Mouse (Mus musculus) heart, embryonic 15.5 days (tissue): ENCODE data around the gene Aqp3. TPM values are rescaled to one million over a fixed set of nuclear protein-coding genes. Genes with fewer than 3 reads are reported as not detected.
A peak's percentile ranks its signal among the peaks of the same experiment; 100 is the strongest.
"Not testable (repeated sequence)": the region's sequence is repeated elsewhere in the genome, so short reads cannot be mapped to it uniquely, and the experiment has no call there.

Experiments used
- ATAC-seq: fragments of 200-750 bp; cut with Nextera tagmentation; replicated peaks from 2 replicates; pipeline ENCODE4 v1.8.0; 2017; ENCODE audit warnings: low read depth, moderate TSS enrichment; ENCODE audit not compliant: insufficient number of reproducible peaks, insufficient read depth, low FRiP score
- H3K27ac ChIP-seq: fragments of 300-500 bp; sonication (generic); 2 replicates; pipeline ENCODE4 v1.5.1; 2015; ENCODE audit warnings: mild to moderate bottlenecking, inconsistent platforms
- H3K27me3 ChIP-seq: fragments of 300-500 bp; sonication (generic); 2 replicates; pipeline ENCODE4 v1.6.1; 2015; ENCODE audit warnings: inconsistent platforms
- H3K36me3 ChIP-seq: fragments of 300-500 bp; sonication (generic); 2 replicates; pipeline ENCODE4 v1.6.1; 2015; ENCODE audit warnings: mild to moderate bottlenecking, inconsistent platforms
- H3K4me1 ChIP-seq: fragments of 300-500 bp; sonication (generic); replicated peaks from 2 replicates; pipeline ENCODE4 v1.6.1; 2015; ENCODE audit warnings: inconsistent platforms
- H3K4me2 ChIP-seq: fragments of 300-500 bp; sonication (generic); 2 replicates; pipeline ENCODE4 v1.6.1; 2015; ENCODE audit warnings: inconsistent platforms, mild to moderate bottlenecking, moderate library complexity
- H3K4me3 ChIP-seq: fragments of 300-500 bp; sonication (generic); 2 replicates; pipeline ENCODE4 v1.5.1; 2015; ENCODE audit warnings: mild to moderate bottlenecking, inconsistent platforms
- H3K9ac ChIP-seq: fragments of 300-500 bp; sonication (generic); 2 replicates; pipeline ENCODE4 v1.6.1; 2015; ENCODE audit warnings: mild to moderate bottlenecking, inconsistent platforms
- H3K9me3 ChIP-seq: fragments of 300-500 bp; sonication (generic); replicated peaks from 2 replicates; pipeline ENCODE4 v1.6.1; 2016; ENCODE audit warnings: inconsistent platforms
- WGBS: fragments of 180-500 bp; shearing (Covaris S2); methylation state at CpG from one replicate; pipeline ENCODE4 v1.1.7; 2015; ENCODE audit warnings: mixed read lengths; 5-methylcytosine and 5-hydroxymethylcytosine counted together
- polyA plus RNA-seq: library from polyadenylated mRNA; unstranded; fragments of >200 nt; fragmentation: Nextera tagmentation; extraction: Ambion mirVana; gene quantifications from 2 replicates; pipeline ENCODE4 v1.2.1, GENCODE M21; 2015

The Aqp3 gene
- polyA plus RNA-seq, 1 experiment from 2014 or later: 0.49 TPM

DNA sequence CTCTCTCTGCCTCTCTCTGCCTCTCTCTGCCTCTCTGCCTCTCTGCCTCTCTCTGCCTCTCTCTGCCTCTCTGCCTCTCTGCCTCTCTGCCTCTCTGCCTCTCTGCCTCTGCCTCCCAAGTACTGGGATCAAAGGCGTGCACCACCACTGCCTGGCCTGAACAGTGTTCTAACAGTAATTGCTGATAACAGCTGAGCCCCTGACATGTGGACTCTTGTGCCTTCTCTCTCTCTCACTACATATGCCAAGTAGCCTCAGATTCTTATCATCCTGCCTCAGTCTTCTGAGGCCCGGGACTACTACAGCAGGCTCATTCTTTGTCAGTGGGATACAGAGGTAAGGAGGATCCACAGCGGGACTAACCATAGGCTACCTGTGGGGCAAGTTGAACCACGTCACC lies 15.2 kb downstream of the Aqp3 start:
- WGBS: 35% methylated on average over 4 of the region's 4 CpGs
- not testable (repeated sequence) for H3K4me2 ChIP-seq, H3K4me1 ChIP-seq, H3K9ac ChIP-seq, H3K27me3 ChIP-seq, H3K4me3 ChIP-seq, H3K27ac ChIP-seq, H3K36me3 ChIP-seq, H3K9me3 ChIP-seq, ATAC-seq

DNA sequence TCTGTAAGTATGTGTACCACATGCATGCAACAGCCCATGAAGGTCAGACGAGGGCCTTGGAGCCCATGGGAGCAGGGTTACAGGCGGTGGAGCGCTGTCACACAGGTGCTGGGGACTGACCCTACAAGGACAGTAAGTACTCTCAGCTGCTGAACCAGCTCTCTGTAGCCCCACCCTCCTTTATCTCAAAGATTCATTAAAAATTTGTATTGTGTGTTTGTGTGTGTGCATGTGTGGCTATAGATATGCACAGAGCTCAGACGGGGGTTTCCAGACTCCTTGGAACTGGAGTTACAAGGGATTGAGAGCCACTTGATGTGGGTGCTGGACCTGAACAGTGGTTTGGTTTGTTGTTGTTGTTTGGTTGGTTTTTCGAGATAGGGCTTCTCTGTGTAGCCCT lies 16.2 kb downstream of the Aqp3 start:
- WGBS: 86% methylated on average over 5 of the region's 5 CpGs
- H3K27me3 ChIP-seq: no peaks in the 10 kb centered on the region
- H3K4me3 ChIP-seq: no peak overlapping the region
- no peak overlapping the region for H3K9ac ChIP-seq
- no peaks in the 10 kb centered on the region for H3K9me3 ChIP-seq
- no peak overlapping the region for H3K27ac ChIP-seq
- no peaks in the 10 kb centered on the region for H3K4me1 ChIP-seq
- no peak overlapping the region for H3K4me2 ChIP-seq
- H3K36me3 ChIP-seq: no peaks in the 10 kb centered on the region
- no peak for ATAC-seq

DNA sequence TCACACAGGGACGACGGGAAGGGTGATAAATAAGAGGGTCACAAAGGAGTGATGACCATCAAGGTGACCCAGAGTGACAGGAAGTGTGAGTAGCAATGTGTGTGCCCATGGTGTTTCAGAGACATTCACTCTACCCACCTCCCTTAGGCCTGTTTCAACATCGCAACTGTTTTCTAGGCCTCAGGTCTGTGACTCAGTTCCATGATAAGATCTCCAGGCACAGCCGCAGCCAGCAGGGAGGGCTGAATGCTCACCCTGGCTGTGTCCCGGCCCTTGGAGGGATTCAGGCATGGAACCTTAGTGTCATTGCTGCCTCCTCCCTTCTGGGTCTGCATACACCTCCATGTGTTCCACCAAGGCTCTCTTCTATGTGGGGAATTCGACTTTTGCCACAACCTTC lies 19.3 kb downstream of the Aqp3 start:
- no peaks in the 10 kb centered on the region for H3K4me1 ChIP-seq
- H3K9ac ChIP-seq: no peak overlapping the region
- no peak for ATAC-seq
- H3K27me3 ChIP-seq: no peaks in the 10 kb centered on the region
- no peak overlapping the region for H3K4me3 ChIP-seq
- WGBS: 40% methylated on average over 6 of the region's 6 CpGs
- H3K36me3 ChIP-seq: no peaks in the 10 kb centered on the region
- no peaks in the 10 kb centered on the region for H3K9me3 ChIP-seq
- no peak overlapping the region for H3K4me2 ChIP-seq
- no peak overlapping the region for H3K27ac ChIP-seq

DNA sequence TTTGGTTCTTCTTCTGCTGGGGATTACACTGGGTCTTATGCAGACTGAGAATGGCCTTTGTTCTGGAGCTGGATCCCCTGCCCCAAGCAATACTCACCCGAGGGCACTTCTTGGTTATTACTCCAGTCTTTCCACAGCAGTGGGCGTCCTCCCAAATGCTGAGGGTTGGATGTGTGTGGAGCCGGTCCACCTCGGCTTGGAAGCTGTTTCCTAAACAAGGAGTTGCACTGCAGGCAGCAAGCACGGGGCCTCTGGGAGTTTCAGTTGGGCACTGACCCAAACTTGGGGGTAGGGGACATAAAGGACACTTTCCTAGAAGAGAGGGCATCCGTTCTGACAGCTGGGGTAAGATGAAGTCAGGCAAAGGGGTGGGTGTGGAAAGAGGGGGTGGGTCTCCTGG lies 23.5 kb downstream of the Aqp3 start:
- WGBS: 57% methylated on average over 6 of the region's 6 CpGs
- Histone ChIP-seq H3K27me3 (no peaks in the 10 kb centered on the region), H3K27ac (no peak overlapping the region), H3K4me3 (no peak overlapping the region), H3K9me3 (no peaks in the 10 kb centered on the region), H3K4me1 (no peaks in the 10 kb centered on the region), H3K36me3 (no peaks in the 10 kb centered on the region), H3K9ac (no peak overlapping the region), H3K4me2 (no peak overlapping the region)
- no peak for ATAC-seq

DNA sequence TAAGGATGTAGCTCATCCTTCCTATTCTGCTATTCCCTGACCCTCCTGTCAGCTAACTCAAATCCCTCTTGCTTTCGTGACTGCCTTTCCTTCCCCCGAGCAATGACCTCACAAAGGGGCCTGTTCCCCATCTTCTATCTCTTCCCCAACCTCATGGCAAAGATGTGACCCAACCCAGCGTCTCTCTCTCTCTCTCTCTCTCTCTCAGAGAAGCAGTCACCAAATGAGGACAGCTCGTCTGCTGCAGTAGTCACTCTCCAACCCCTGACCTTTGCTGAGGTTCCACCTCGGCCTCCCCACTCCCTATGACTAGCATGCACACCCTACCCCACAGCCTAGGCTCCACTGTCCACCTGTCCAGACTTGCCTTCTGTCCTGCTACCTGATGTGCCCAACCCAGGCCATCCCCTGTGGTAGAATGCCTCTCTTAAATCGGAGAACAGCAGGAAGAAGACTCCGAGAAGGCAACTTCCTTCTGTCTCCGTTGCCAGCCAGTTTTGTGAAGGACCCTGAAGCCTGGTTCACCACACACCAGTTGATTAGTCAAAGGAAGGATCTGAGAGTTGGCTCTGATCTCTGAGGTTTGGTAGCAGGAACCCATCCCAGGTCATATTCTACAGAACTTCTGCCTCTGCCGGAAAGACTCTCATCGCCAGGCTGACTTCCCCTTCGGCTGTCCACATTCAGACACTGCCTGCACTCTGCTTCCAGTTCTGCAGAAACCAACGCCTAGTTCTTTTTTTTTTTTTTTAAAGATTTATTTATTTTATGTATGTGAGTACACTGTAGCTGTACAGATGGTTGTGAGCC lies 24.8 kb downstream of the Aqp3 start:
- Histone ChIP-seq H3K27ac (no peak overlapping the region), H3K4me2 (no peak overlapping the region)
- 75% methylated on average over 12 of the region's 12 CpGs for WGBS

DNA sequence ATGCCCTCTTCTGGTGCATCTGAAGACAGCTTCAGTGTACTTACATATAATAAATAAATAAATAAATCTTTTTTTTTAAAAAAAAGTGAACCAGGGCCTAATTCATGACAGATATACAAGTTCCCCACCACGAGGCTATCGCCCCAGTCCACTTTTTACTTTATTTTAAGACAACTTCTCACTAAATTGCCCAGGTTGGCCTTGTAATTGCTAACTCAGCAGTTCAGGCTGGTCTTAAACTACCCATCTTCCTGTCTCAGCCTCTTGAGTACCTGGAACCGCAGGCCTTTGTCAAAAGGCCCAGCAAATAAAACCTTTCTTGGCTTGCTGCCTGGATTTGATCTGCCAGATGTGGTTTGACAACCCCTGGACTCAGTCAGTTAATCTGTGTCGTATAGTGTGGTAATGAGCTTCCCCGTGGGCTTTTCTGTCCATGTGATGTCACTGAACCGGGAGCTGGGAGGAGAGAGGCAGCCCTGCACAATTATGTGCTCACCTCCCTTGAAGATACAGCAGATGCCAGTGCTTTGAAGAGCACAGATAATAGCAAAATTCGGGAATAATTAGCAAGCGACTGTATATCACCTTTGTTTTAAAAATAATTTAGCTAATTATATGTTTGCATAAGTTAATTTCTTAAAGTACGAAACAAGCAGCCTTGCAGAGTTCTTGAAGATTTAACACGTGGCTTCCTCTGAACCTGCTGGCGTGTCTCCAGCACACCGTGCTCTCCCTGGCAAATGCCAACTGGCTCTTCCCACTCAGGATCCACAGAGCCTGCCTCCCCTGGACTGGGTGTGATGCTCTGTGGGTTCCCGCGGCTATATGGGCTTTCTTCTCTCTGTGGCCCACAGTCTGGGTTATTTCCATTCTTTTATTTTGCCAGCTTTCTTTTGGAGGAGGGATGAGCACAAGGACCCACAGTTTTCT lies 26.2 kb downstream of the Aqp3 start:
- ATAC-seq: no peak
- no peaks in the 10 kb centered on the region for H3K36me3 ChIP-seq
- H3K4me3 ChIP-seq: no peak overlapping the region
- H3K4me2 ChIP-seq: no peak overlapping the region
- 73% methylated on average over 14 of the region's 14 CpGs for WGBS
- no peaks in the 10 kb centered on the region for H3K9me3 ChIP-seq
- H3K27ac ChIP-seq: no peak overlapping the region
- H3K27me3 ChIP-seq: no peaks in the 10 kb centered on the region
- H3K9ac ChIP-seq: no peak overlapping the region
- no peaks in the 10 kb centered on the region for H3K4me1 ChIP-seq

More for the DNA sequence above, 24.8 kb downstream of the Aqp3 start:
- H3K27me3 ChIP-seq: no peaks in the 10 kb centered on the region
- no peak overlapping the region for H3K9ac ChIP-seq
- H3K4me1 ChIP-seq: no peaks in the 10 kb centered on the region
- no peaks in the 10 kb centered on the region for H3K36me3 ChIP-seq
- no peak for ATAC-seq
- no peaks in the 10 kb centered on the region for H3K9me3 ChIP-seq
- H3K4me3 ChIP-seq: no peak overlapping the region

DNA sequence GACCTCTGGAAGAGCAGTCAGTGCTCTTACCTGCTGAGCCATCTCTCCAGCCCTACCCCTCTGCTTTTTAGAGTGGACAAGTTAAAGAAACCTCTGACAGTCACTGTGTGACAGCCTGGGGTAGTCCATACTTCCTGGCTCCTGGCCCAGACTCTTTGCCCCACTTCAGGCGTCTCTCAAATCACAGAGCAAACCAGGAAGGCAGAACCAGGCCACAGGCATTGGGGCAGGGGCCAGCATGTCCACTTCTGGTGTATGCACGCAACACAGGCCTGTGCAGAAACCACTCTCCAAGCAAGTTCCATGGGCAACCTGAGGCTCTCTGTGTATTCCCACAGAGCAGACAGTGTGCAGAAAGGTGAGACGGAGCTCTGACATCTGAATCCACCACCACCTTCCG lies 32.8 kb downstream of the Aqp3 start:
- no peak for ATAC-seq
- Histone ChIP-seq H3K9me3 (no peaks in the 10 kb centered on the region), H3K4me2 (no peak overlapping the region), H3K27ac (no peak overlapping the region), H3K4me1 (peaks cover 6% of the 10 kb centered on the region), H3K36me3 (no peaks in the 10 kb centered on the region), H3K4me3 (no peak overlapping the region), H3K9ac (no peak overlapping the region), H3K27me3 (no peaks in the 10 kb centered on the region)
- 69% methylated on average over 4 of the region's 4 CpGs for WGBS

DNA sequence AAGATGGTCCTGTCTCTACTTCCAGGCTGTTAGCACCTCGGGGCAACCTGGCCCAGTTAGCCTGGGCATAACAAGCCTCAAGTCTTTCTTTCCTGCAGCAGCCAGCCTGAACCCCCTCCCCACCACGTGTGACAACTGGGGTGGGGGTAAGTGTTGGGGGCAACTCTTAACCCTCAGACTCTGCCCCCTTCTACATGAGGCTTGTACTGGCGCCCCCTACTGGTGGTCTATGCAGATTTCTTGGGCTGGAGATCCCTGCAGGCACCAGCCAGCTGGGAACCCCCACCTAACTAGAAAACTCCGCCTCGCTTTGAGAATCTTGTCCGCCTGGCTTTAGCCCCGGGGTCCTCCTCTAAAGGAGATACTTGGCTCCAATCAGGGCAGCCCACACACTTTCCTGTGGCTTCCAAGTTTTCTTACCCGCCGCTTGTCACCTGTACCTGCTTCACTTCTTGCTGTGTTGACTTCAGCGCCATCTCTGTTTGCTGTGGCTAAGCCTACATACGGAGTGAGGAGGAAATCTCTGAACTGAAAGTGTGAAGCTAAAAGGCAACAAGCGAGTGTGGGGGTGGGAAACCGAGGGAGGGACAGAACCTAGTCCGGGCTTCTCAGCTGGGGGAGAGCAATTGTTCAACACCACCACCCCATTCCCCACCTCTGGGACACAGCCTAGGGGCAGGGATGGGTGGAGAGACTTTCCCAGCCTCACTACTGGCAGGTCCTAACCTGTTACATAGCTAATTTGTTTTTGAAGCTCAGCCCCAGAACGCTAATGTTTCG lies 33.9 kb downstream of the Aqp3 start:
- no peak overlapping the region for H3K27ac ChIP-seq
- 18% methylated on average over 16 of the region's 16 CpGs for WGBS
- H3K36me3 ChIP-seq: no peaks in the 10 kb centered on the region
- H3K9ac ChIP-seq: no peak overlapping the region
- H3K27me3 ChIP-seq: no peaks in the 10 kb centered on the region
- no peak for ATAC-seq
- peaks cover 6% of the 10 kb centered on the region for H3K4me1 ChIP-seq
- no peaks in the 10 kb centered on the region for H3K9me3 ChIP-seq
- H3K4me3 ChIP-seq: peak overlapping the region; percentile 14; the same call in 1 of the 2 replicates
- peak overlapping the region; percentile 48 for H3K4me2 ChIP-seq

DNA sequence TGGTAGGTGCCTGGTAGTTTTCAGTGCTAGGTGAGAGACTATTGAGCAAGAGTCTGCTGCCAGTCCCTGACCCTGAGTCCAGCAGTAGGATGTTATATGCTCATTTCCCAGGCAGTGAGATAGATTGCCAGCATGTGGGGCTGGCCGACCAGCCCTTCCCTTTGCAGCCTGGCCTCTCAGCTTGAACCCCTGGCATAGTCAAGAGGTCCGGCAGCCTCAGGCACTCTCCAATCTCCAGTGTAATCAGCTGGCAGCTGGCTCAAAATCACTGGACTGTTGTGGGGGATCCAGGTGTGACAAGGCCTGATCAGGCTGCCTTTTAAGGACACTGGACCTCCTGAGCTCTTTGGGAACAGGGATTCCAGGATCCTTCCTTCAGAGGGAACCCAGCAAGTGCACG lies 34.6 kb downstream of the Aqp3 start:
- WGBS: 44% methylated on average over 3 of the region's 3 CpGs
- Histone ChIP-seq H3K27me3 (no peaks in the 10 kb centered on the region), H3K27ac (no peak overlapping the region), H3K4me2 (no peak overlapping the region), H3K9ac (no peak overlapping the region), H3K4me3 (no peak overlapping the region), H3K36me3 (no peaks in the 10 kb centered on the region), H3K4me1 (peaks cover 6% of the 10 kb centered on the region), H3K9me3 (no peaks in the 10 kb centered on the region)
- ATAC-seq: no peak

DNA sequence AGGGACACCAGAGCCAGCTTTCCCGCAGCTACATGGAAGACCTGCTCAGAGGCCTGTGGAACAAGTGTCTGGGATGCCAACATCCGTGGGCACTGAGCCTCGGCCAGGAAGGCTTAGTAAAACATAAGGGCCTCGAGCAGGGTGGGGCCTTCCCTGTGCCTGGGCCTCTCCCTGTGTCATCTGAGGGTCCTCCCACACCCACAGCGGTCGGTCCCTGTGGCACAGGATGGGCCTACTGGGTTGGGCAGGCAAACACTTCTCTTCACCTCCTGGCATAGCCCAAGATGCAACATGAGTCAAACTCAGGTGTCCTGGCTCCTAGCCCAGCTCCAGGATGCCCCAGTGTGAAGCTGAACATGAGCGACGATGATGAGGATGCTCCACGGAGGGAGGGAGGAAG lies 40.6 kb downstream of the Aqp3 start:
- no peak for ATAC-seq
- H3K4me1 ChIP-seq: peaks cover 12% of the 10 kb centered on the region
- 65% methylated on average over 6 of the region's 9 CpGs for WGBS

DNA sequence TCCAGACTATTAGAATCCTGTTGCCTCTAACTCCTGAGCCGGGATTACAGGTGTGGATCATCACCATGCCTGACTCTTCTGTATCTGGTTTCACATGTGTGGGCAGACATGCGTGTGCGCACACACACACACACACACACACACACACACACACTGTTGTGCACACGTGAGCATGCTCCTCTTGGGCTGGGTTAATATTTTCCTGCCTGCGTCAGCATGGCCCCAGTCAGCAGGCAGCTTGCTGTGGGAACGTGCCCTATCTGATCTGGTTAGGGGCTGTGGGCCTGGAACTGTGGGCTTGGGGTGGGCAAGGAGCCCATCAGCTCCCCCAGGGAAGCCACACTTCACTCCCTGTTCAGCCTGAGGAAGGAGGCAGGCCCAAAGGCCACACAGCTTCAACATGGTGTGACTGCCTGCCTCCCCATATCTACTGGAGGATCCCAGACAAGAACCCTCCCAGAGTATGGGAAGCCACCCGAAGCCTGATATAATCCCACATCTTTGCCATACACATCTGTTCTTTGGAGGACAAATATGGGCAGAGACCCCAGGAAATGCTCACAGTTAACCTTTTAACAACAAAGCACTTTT lies 41.1 kb downstream of the Aqp3 start:
- no peak for ATAC-seq
- H3K9me3 ChIP-seq: no peaks in the 10 kb centered on the region
- no peak overlapping the region for H3K27ac ChIP-seq
- H3K36me3 ChIP-seq: no peaks in the 10 kb centered on the region
- no peak overlapping the region for H3K9ac ChIP-seq
- no peaks in the 10 kb centered on the region for H3K27me3 ChIP-seq
- H3K4me3 ChIP-seq: no peak overlapping the region
- WGBS: 68% methylated on average over 7 of the region's 7 CpGs
- H3K4me1 ChIP-seq: peaks cover 12% of the 10 kb centered on the region
- H3K4me2 ChIP-seq: no peak overlapping the region

More for the DNA sequence above, 40.6 kb downstream of the Aqp3 start:
- Histone ChIP-seq H3K36me3 (no peaks in the 10 kb centered on the region), H3K4me3 (no peak overlapping the region), H3K4me2 (no peak overlapping the region), H3K9me3 (no peaks in the 10 kb centered on the region), H3K9ac (no peak overlapping the region), H3K27ac (no peak overlapping the region), H3K27me3 (no peaks in the 10 kb centered on the region)
